Mouse (Mus musculus) neural tube, embryonic 10.5 days (tissue): Measurements from ENCODE around the gene Chadl.
"Not testable (repeated sequence)": the region's sequence is repeated elsewhere in the genome, so short reads cannot be mapped to it uniquely, and the experiment has no call there.

ENCODE experiments used
- DNase-seq: peaks from one replicate; pipeline ENCODE4 v3.0.0-alpha.2; 2017; ENCODE audit warnings: low spot score; ENCODE audit errors: extremely low spot score

Gene Chadl

DNA sequence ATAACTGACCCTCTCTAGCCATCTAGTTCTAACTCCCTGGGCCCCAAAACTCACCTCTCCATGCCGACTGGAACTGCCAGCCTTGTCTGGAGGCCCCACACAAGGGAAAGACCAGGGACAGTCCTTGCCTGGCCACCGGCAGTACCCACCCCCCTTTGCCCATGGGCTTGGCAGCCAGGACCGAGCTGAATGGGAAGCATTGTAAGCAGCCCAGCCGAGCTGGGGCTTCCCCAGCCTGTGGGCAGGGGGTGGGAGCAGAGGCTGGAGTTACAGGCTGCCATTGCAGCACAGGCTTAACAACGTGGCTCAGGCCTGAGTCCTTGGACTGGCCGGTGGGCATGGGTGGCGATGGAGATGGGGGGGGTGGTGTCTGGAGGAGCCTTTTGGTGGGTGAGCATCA lies at the start of gene Chadl:
Chadl (minus strand) TSS at position 113 of the 400 bp plus-strand sequence.
- no peak for DNase-seq

DNA sequence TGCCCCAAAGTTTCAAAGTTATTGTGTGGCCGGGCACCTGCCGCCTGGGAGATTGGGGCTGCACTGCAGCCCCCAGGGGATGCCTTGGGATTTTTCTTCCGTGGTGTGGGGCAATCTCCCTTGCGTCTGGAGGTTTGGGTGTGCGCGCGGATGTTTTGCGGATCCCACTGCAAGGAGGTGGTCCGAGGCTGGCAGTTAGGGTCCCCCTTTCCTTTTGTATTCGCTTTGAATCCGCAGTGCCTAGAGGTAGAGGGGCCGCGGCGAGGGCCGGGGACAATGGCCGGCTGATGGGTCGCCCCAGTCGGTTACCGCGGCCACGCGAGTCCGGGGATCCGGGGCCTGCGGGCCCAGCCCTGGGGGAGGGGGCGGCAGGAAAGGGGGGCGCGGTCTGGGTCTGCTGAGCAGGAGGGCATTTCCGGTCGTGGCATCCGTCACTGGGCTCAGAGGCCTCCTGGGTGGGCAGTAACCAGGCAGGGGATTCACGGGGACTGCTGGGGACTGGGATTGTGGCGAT lies 48.6 kb upstream of the Chadl start:
- DNase-seq: peak; percentile 83

DNA sequence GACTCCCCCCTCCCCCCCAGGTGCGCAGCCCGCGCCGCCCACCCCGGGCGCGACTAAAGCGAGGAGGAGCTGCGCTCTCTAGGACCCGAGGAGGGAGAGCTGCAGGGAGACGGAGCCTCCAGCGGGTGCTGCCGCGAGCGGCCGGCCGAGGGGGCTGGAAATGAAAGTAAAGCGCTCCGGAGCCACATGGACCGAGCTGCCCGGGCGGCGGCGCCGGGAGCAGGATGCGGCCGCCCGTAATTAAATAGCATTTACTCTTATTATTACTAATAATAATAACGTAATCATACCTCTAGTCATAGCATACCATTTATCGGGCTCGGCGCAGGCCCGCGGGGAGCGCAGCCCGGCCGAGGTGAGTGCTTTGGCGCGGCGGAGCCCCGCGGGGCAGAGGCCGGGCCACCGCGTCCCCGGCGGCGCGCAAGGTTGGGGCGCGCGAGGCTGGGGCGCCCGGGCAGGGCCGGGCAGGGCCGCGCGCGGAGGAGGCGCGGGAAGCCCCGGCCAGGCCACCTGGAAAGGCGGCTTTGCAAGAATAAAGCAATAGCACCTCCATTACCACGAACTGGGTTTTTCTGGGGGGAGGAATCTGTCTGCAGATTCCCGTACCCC lies 48.0 kb upstream of the Chadl start, which contains the start of the genes Zc3h7b and Rangap1:
Zc3h7b (plus strand) TSS at position 66 of the 609 bp plus-strand sequence.
Rangap1 (minus strand) TSS at position 539 of the 609 bp plus-strand sequence.
- DNase-seq: peak; percentile 81

DNA sequence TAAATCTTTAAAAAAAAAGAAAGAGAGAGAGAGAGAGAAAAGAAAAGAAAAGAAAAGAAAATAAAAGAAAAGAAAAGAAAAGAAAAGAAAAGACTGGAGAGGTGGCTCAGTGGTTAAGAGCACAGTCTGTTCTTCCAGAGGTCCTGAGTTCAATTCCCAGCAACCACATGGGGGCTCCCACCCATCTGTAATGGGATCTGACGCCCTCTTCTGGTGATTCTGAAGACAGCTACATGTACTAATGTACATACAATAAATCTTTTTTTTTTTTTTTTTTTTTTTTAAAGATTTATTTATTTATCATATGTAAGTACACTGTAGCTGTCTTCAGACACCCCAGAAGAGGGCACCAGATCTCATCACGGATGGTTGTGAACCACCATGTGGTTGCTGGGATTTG lies 45.3 kb upstream of the Chadl start:
- DNase-seq: not testable (repeated sequence)

DNA sequence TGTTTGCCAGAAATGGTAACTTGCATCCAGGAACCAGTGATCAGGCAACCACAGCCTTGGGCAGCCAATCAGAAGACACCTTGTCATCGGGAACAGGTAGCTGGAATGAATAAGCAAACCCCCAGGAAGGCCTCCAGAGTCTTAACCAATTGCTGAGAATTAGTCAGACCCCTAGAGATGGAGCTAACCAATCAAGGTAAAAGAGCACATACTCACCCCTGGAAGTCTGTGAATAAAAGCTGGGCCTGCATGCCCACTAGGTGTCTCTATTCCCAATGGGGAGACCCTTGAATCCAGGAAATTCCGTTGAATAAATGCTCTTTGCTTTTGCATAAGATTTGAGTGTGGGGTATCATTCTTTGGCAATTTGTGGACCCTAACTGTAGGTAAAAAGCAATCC lies 42.8 kb upstream of the Chadl start:
- DNase-seq: no peak

DNA sequence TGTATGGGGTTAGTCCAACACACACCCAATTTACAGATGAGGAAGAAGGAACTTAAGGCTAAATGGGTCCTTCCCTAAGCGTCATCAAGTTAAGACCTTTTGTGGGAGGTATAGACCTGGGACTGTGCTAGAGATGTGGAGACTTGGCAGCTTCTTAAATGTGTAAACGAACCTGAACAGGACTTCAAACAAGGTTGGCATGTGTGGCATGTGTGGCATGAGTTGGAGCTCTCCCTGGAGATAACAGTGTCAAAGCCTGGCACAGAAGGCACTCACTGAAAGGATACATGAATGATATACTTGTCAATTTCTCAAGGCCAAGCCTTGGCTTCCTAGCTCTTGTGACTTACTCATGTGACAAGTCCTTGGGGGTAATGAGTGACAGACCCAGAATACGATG lies 42.2 kb upstream of the Chadl start:
- no peak for DNase-seq

DNA sequence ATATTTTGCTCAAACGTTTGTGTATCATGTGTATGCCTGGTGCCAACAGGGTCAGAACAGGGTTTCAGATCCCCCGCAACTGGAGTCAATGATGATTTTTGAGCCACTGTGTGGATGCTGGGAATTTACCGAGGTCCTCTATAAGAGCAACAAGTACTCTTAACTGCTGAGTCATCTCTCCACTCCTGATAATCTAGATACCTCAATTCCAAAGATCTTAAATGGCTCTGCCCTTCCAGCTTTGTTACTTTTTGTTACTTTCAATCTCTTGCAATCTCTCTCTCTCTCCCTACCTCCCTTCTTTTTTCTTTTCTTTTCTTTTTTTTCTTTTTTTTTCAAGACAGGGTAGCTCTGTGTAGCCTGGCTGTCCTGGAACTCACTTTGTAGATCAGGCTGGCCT lies 38.0 kb upstream of the Chadl start:
- DNase-seq: no peak

DNA sequence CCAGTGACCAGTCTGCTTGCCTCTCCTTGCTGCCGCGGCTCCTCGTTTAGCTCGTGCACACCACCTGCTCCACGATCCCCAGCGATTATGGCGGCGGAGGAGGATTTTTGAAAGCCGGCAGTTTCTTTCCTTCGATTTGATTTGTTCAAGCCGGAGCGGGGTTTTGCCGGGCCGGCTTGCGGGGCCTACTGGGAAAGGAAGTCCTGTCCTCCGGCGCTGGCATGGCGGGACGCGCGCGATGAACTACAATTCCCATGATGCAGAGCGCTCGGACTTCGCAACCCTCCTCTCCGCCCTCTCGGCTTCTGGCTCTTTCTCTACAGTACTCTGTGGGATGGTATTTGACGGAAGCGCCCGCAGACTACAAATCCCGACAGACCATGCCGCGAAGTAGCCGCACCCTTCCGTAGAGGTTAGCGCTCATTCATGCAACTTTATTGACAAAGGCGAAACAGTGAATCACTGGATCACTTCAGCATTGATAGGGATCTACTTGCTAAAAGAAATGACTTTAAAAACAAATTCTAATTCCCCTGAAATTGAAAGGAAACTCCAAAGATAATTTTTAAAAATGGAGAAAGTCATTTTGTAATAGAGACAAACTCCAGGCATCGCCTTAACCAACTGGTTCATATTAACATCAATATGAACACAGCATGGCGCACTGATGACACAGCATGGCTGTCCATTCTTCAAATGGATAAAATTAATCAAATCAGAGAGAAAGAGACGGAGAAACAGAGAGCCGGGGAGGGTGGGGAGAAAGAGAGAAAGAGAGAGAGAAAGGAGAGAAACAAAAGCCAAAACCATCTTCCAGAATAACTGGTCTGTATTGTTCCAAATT lies 32.9 kb upstream of the Chadl start:
- DNase-seq: peak; percentile 93

DNA sequence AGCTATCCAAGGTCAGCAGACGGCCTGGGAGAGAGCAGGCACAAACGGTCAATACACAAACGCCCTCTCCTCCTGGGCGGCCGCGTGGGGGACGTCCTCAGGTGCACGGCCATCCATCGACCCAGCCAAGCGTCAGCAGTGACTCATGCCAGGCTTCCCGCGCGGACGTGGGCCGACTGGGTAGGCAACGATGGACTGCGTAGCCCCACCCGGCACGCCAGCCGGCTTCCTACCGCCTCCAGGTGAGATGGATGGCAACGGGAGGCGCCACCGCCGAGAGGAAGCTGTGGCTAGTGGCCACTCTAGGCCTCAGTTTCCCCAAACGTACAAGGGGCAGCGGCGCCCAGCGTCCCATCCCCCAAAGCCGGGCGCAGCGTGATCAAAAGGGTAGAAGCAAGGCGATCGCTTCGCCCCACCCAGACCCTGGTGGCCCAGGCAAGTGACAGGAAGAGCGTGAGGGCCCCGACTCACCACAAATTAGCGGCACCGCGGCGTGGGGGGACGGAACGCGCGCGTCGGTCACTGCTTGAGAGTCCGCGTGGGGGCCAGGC lies 32.2 kb upstream of the Chadl start:
- peak; percentile 35 for DNase-seq

DNA sequence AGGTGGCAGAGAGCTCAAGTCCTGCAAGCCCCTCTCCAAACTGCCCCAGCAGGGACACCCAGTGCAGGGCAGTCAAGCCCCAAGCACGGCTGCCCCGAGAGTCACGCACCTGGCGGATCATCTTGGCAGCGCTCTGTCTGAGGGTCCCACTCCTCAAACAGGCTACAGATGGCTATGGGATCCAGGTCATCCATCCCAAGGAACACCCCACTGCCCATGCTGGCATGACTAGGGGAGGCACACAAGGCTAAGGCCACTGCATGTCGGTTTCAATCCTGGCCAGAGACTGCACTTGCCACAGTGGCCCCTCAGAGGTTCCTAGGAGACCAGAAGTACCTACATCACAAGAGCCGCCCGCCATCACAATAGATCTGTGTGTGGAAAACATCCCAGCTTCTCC lies 28.9 kb upstream of the Chadl start:
- no peak for DNase-seq

DNA sequence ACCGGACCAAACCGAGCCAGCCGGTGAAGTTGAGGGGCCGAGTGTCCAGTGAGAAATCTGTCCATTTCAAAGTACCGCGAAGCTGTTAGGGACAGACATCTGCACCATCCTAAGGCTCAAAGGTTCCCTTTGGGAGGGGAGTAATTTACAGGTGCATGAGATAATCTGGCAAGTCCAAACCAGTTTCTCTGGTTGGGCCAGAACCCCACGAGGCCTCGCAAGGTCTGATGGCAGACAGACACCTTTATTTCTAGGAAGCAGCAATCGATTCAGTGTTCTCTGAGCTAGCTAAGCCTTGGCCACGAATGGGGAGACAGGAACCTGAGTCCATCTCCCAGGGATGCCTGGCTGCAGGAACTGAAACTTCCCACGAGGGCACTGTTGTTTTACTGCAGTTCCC lies 26.6 kb upstream of the Chadl start:
- no peak for DNase-seq

DNA sequence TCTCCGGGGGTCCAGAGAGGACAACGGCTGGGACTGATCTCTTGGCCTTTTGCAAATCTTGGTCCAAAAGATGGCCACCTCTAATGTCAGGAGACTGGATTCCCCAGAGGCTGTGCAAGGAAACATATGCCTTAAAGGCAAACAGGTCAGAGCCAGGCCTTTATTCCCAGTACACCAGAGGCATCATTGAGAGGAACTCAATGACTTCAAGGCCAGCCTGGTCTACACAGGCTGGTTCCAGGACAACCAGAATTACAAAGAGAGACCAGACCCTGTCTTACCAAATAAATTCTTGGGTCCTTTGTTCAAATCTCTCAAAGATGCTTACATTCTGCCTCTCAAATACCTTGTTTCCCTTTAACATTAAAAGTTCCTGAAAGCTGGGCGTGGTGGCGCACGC lies 25.3 kb upstream of the Chadl start:
- DNase-seq: no peak

DNA sequence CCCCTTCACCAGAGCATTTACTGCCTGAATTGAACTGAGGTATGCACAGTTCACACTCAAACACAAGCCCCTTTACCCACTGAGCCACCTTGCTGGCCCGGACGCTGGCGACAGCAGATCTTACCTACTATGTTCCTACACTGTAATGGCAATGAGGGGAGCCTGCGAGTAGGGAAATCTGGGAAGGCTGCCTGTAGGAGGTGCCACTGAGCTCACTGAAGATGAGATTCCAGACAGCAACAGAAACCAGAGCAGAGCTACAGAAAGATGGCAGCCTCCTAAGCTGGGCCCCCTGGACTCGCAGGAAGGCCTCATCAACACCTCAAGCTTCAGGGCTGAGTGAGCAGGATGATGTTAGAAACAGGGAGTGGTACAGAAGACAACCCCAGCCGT lies 22.0 kb upstream of the Chadl start:
- DNase-seq: no peak

DNA sequence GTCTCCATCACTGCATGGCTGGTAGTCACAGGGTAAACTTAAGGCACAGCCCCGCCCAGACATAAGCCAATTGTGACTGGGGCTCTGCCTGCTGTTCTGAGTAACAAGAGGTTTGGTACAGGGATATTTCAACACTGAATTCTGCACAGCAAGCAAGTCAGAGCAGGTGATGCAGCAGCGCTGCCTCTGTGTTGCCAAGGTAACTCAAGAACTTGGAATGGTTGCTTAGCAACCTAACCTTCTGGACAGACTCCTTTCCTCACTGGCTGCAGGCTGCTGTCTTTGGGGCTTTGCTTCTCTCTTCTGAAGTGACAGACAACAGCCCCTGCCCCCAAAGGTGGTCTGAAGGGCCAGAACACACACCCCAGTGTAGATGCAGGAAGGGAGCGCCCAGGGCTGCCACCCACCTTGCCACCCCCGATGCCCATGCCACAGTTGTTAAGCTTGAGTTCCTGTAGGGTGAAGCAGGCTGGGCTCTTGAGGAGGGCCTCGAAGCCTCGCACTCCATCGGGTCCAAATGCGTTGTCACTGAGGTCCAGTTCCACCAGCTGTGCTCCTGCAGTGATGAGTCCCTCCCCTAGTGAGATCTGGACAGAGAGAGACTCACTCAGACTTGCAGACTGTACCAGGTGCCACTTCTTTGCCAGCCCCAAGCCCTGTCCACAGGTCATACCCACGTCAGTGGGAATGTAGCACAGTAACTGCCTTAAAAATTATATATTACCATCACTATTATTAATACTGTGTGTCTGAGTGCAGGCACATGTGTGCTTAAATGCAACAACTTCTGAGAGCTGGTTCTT lies 21.4 kb upstream of the Chadl start:
- no peak for DNase-seq

DNA sequence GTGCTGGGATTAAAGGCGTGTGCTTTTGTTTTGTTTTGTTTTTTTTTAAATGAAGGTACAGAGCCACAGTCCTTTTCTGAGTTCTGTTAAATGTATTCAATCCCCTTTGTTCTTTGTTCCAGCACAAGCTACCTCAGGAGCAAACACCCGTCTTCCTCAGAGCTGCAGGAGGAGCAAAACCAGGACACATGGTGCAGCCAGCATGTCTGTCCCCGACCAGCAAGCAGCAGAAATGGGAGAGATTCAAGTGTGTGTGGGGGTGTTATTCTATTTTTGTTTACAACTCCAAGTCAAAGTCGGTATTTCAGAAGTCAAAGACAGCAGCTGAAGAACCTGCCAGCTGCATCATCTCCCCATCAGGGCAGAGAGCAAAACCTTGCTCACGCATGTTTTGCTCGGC lies 16.7 kb upstream of the Chadl start:
- no peak for DNase-seq

DNA sequence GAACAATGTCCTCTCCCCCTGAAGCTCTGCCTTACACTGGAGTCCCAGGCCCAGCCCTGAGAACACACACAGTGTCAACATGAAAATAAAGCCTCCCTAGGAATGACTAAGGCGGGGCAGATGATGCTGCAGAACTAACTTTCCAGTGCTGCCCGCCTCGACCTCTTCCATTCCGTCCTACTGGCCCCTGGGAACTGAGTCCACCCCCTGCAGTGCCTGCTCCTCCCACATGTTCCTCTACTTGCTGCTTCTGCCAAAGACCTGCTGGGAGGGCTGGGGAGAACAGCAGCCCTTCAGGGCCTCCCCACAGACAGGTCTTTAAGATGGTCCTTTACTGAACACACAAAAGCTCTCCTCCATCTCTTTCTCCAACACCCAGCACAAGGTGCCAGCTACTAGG lies 13.7 kb upstream of the Chadl start:
- no peak for DNase-seq

DNA sequence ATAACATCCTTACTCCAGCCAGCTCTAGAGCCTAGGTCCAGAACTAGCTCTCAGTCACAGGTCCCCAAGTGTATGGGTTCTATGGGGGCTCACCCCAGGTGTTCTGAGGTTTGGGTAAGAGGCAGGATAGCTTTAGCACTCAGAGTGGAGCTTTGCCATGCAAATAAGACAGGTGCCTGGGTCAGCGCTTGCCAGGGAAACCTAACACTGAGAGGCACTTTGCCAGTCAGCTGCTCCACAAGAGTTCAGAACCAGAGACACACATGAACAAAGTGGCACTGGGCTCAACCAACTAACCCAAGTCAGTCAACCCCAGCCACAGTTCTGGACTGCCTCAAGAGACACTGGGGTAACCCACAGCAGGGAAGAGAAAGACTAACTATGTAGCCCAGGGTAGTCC lies 12.6 kb upstream of the Chadl start:
- DNase-seq: no peak

DNA sequence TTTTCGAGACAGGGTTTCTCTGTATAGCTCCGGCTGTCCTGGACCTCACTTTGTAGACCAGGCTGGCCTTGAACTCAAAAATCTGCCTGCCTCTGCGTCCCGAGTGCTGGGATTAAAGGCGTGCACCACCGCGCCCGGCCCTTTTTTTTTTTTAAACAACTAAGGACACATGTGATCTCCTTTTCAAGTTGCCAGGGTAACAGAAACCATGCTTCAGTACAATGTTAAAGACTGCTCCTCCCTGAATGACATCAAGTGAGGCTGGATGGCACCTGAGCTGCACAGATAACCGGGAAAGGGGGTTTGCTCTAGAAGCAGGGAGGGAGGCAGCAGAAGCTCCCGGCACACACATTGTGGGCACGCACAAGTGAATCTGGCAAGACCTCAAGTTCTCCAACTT lies 11.9 kb upstream of the Chadl start:
- DNase-seq: no peak

DNA sequence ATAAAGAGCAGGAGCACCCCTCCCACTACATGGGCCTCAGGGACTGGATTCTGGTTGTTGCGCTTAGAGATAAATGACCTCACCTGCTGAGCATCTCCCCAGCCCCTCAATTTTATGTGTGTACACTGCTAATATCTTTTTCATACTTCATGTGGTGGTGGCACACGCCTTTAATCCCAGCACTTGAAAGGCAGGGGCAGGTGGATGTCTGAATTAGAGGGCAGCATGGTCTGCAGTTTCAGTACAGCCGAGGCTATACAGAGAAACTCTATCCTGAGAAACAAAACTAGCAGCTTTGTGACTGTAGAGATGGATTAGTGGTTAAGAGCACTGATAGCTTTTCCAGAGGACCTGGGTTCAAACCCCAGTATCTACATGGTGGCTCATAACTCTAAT lies 6.0 kb upstream of the Chadl start:
- no peak for DNase-seq

DNA sequence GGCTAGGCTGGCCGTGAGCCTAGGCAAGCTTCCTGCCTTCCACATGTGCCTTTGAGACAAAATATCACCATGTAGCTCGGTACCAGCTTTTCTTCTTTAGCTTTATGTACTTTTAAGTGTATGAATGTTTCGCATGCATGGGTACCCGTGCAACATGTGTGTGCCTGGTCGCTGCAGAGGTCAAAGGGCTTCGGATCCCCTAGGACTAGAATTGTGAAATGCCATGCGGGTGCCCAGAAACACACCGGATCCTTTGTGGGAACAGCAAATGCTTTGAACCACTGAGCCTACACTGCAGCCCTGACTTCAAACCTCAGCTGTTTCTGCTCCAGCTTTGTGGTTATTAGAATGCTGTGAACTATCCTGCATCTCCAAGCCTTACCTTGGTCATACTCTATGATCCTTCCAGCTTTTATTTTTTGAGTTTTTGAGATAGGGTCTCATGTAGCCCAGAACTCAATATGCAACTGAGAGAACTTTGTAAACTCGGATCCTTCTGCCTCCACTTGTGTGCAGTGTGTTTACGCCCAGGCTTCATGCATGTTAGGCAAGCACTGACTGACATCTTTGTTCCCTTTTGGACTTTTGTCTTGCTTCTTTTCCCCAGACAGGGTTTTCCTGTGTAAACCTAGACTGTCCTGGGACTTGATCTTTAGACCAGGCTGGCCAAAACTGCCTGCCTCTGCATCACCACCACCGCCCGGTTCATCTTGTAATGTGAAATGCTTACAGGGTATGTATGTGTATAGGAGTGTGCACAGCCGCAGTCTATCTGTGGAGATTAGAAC lies 5.4 kb upstream of the Chadl start:
- DNase-seq: no peak

DNA sequence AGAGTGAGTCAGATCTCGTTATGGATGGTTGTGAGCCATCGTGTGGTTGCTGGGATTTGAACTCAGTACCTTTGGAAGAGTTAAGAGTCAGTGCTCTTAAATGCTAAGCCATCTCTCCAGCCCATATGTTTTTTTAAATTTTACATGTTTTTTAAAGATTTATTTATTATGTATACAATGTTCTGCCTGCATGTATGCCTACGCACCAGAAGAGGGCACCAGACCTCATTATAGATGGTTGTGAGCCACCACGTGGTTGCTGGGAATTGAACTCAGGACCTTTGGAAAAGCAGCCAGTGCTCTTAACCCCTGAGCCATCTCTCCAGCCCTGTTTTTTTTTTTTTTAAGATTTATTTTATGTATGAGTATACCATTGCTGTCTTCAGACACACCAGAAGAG lies 4.3 kb upstream of the Chadl start:
- not testable (repeated sequence) for DNase-seq
